Mouse (Mus musculus): ENCODE measurements around the gene Pou2f3. TPM values are rescaled to one million over a fixed set of nuclear protein-coding genes. Genes with fewer than 3 reads are reported as not detected.

Gene Pou2f3
- polyA plus RNA-seq, 1 experiment: 0.13 TPM

GRCm38 (mm10) chr9:43233044-43233443 is 22.9 kb upstream of the Pou2f3 start:
- no peak for TF ChIP-seq CTCF (IDR thresholded peaks at IDR 0.05; ENCODE audit: extremely low read depth, insufficient read depth, low read length)
- TF ChIP-seq POLR2A (IDR thresholded peaks at IDR 0.05; ENCODE audit: extremely low read depth, insufficient read depth, low read length): no peak
- Histone ChIP-seq H3K4me3 (ENCODE audit: insufficient read depth, low read length) (no peak overlapping the region), H3K4me1 (ENCODE audit: control insufficient read depth, insufficient read depth, low read length) (peaks cover 3% of the 10 kb centered on the region; the same call in 1 of the 2 replicates), H3K27ac (ENCODE audit: insufficient read depth, low read length) (no peak overlapping the region)

DNA sequence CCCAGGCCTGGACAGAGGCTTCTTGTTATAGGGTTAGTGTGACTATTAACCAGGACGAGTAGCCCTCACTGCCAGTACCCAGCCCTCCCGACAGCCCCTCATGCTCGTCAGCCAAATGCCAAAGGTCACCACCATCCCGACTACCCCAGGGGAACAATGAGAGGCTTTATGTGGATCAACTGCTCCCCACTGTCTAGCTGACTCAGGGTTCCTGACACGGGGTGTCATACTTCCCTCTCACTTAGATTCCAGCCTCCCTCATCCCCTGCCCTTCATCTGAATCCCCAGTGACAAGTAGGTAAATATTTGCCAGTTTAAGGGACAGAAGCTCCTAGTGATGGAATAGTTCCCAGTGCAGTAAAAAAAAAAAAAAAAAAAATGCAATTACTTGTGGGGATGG is 22.1 kb upstream of the Pou2f3 start:
- TF ChIP-seq POLR2A (IDR thresholded peaks at IDR 0.05; ENCODE audit: extremely low read depth, insufficient read depth, low read length) (no peak), CTCF (IDR thresholded peaks at IDR 0.05; ENCODE audit: extremely low read depth, insufficient read depth, low read length) (no peak)
- Histone ChIP-seq H3K4me3 (ENCODE audit: insufficient read depth, low read length) (no peak overlapping the region), H3K4me1 (ENCODE audit: control insufficient read depth, insufficient read depth, low read length) (peaks cover 3% of the 10 kb centered on the region; the same call in 1 of the 2 replicates), H3K27ac (ENCODE audit: insufficient read depth, low read length) (peak overlapping the region; percentile 37; the same call in 1 of the 2 replicates)

GRCm38 (mm10) chr9:43231805-43232204 is 21.6 kb upstream of the Pou2f3 start:
- no peak overlapping the region for H3K4me3 ChIP-seq (ENCODE audit: insufficient read depth, low read length)
- peaks cover 3% of the 10 kb centered on the region; the same call in 1 of the 2 replicates for H3K4me1 ChIP-seq (ENCODE audit: control insufficient read depth, insufficient read depth, low read length)
- no peak for TF ChIP-seq POLR2A (IDR thresholded peaks at IDR 0.05; ENCODE audit: extremely low read depth, insufficient read depth, low read length)
- no peak for TF ChIP-seq CTCF (IDR thresholded peaks at IDR 0.05; ENCODE audit: extremely low read depth, insufficient read depth, low read length)
- peak overlapping the region; percentile 37; the same call in 1 of the 2 replicates for H3K27ac ChIP-seq (ENCODE audit: insufficient read depth, low read length)

GRCm38 (mm10) chr9:43230886-43231285 is 20.7 kb upstream of the Pou2f3 start:
- no peak overlapping the region for H3K27ac ChIP-seq (ENCODE audit: insufficient read depth, low read length)
- no peak for TF ChIP-seq CTCF (IDR thresholded peaks at IDR 0.05; ENCODE audit: extremely low read depth, insufficient read depth, low read length)
- TF ChIP-seq POLR2A (IDR thresholded peaks at IDR 0.05; ENCODE audit: extremely low read depth, insufficient read depth, low read length): no peak

GRCm38 (mm10) chr9:43229962-43230361 is 19.8 kb upstream of the Pou2f3 start:
- peaks cover 3% of the 10 kb centered on the region; the same call in 1 of the 2 replicates for H3K4me1 ChIP-seq (ENCODE audit: control insufficient read depth, insufficient read depth, low read length)
- H3K4me3 ChIP-seq (ENCODE audit: insufficient read depth, low read length): no peak overlapping the region
- H3K27ac ChIP-seq (ENCODE audit: insufficient read depth, low read length): no peak overlapping the region
- no peak for TF ChIP-seq POLR2A (IDR thresholded peaks at IDR 0.05; ENCODE audit: extremely low read depth, insufficient read depth, low read length)
- TF ChIP-seq CTCF (IDR thresholded peaks at IDR 0.05; ENCODE audit: extremely low read depth, insufficient read depth, low read length): no peak

More at GRCm38 (mm10) chr9:43230886-43231285, 20.7 kb upstream of the Pou2f3 start:
- Histone ChIP-seq H3K4me3 (ENCODE audit: insufficient read depth, low read length) (no peak overlapping the region), H3K4me1 (ENCODE audit: control insufficient read depth, insufficient read depth, low read length) (peaks cover 3% of the 10 kb centered on the region; the same call in 1 of the 2 replicates)

GRCm38 (mm10) chr9:43229398-43229895 is 19.3 kb upstream of the Pou2f3 start:
- Histone ChIP-seq H3K4me3 (ENCODE audit: insufficient read depth, low read length) (no peak overlapping the region), H3K4me1 (ENCODE audit: control insufficient read depth, insufficient read depth, low read length) (peaks cover 3% of the 10 kb centered on the region; the same call in 1 of the 2 replicates), H3K27ac (ENCODE audit: insufficient read depth, low read length) (no peak overlapping the region)
- TF ChIP-seq POLR2A (IDR thresholded peaks at IDR 0.05; ENCODE audit: extremely low read depth, insufficient read depth, low read length): no peak

- H3K27ac ChIP-seq (ENCODE audit: insufficient read depth, low read length): no peak overlapping the region
- H3K4me3 ChIP-seq (ENCODE audit: insufficient read depth, low read length): no peak overlapping the region
- TF ChIP-seq CTCF (IDR thresholded peaks at IDR 0.05; ENCODE audit: extremely low read depth, insufficient read depth, low read length) (no peak), POLR2A (IDR thresholded peaks at IDR 0.05; ENCODE audit: extremely low read depth, insufficient read depth, low read length) (no peak)
- peaks cover 3% of the 10 kb centered on the region; the same call in 1 of the 2 replicates for H3K4me1 ChIP-seq (ENCODE audit: control insufficient read depth, insufficient read depth, low read length)
Measured at GRCm38 (mm10) chr9:43228745-43229144, 18.6 kb upstream of the Pou2f3 start.

DNA sequence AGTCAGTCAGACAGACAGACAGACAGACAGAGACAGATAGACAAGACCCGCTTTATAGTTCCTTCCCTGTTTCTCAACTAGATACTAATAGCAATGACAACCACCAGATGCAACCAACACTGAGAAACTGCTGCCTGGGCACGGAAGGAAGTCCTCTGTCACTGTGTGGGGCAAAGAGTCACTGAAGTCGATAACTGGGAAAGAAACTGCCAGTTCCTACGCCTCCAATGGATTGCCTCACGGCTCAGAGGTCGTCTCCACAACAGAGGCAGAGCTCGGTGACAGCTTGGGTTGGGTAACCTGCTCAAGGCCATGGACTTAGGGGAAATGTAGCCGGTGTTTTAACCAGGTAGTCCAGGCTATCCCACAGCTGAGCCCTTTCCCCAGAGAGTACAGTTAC is 17.5 kb upstream of the Pou2f3 start:
- H3K4me1 ChIP-seq (ENCODE audit: control insufficient read depth, insufficient read depth, low read length): peaks cover 3% of the 10 kb centered on the region; the same call in 1 of the 2 replicates

GRCm38 (mm10) chr9:43226573-43227160 is 16.5 kb upstream of the Pou2f3 start:
- H3K4me1 ChIP-seq (ENCODE audit: control insufficient read depth, insufficient read depth, low read length): peaks cover 3% of the 10 kb centered on the region; the same call in 1 of the 2 replicates
- H3K27ac ChIP-seq (ENCODE audit: insufficient read depth, low read length): no peak overlapping the region
- no peak overlapping the region for H3K4me3 ChIP-seq (ENCODE audit: insufficient read depth, low read length)
- TF ChIP-seq POLR2A (IDR thresholded peaks at IDR 0.05; ENCODE audit: extremely low read depth, insufficient read depth, low read length) (no peak), CTCF (IDR thresholded peaks at IDR 0.05; ENCODE audit: extremely low read depth, insufficient read depth, low read length) (no peak)

More for the DNA sequence above, 17.5 kb upstream of the Pou2f3 start:
- Histone ChIP-seq H3K27ac (ENCODE audit: insufficient read depth, low read length) (no peak overlapping the region), H3K4me3 (ENCODE audit: insufficient read depth, low read length) (no peak overlapping the region)
- TF ChIP-seq CTCF (IDR thresholded peaks at IDR 0.05; ENCODE audit: extremely low read depth, insufficient read depth, low read length) (no peak), POLR2A (IDR thresholded peaks at IDR 0.05; ENCODE audit: extremely low read depth, insufficient read depth, low read length) (no peak)

DNA sequence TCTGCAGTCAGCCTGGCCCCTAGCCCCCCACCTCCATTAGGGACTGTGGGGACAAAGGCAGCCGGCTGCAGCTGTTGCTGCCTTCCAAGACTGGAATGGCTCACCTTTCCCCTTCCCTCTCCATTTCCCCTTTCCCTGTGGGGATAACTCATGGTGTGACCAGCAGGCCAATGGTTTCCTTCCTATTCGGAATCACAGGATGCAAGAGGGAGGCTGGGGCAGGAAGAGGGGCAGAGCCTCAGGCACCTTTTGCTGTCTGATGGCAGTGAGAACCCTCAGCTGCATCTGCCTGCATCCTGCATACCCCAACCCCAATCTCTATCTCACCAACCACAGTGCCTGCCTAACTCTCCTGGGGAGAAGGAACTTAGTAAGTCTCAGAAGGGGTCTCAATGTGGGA is 15.3 kb upstream of the Pou2f3 start:
- Histone ChIP-seq H3K4me3 (ENCODE audit: insufficient read depth, low read length) (no peak overlapping the region), H3K27ac (ENCODE audit: insufficient read depth, low read length) (no peak overlapping the region)
- TF ChIP-seq POLR2A (IDR thresholded peaks at IDR 0.05; ENCODE audit: extremely low read depth, insufficient read depth, low read length): no peak
- no peak for TF ChIP-seq CTCF (IDR thresholded peaks at IDR 0.05; ENCODE audit: extremely low read depth, insufficient read depth, low read length)

More for the DNA sequence above, 15.3 kb upstream of the Pou2f3 start:
- H3K4me1 ChIP-seq (ENCODE audit: control insufficient read depth, insufficient read depth, low read length): peaks cover 3% of the 10 kb centered on the region; the same call in 1 of the 2 replicates
